Mouse (Mus musculus): ENCODE measurements at regions not wholly inside any gene's neighbourhood (a gene's known extent, or its start where the extent isn't known, plus 50 kb on each side); places are given as distances from the start of the nearest gene placed in this dataset.
"Not testable (repeated sequence)": the region's sequence is repeated elsewhere in the genome, so short reads cannot be mapped to it uniquely, and the experiment has no call there.

- Histone ChIP-seq H3K4me3 (ENCODE audit: low read depth, low read length) (no peak overlapping the region), H3K27me3 (ENCODE audit: insufficient read depth, low read length) (no peaks in the 10 kb centered on the region), H3K9me3 (ENCODE audit: low read depth, low read length) (no peaks in the 10 kb centered on the region), H3K27ac (ENCODE audit: low read depth) (no peak overlapping the region), H3K4me1 (ENCODE audit: insufficient read depth) (no peaks in the 10 kb centered on the region), H3K9ac (no peak overlapping the region), H3K36me3 (ENCODE audit: insufficient read depth) (no peaks in the 10 kb centered on the region), H3K4me2 (no peak overlapping the region)
- TF ChIP-seq CTCF (IDR thresholded peaks at IDR 0.05; ENCODE audit: low read depth) = no peak
- ATAC-seq (ENCODE audit: insufficient read depth) (no peak), DNase-seq (no peak)
- 86% methylated on average over 4 of the region's 4 CpGs for WGBS
These were observed 119.4 kb downstream of the H60c start for GRCm38 (mm10) chr10:3148171-3148570.

- no peak for TF ChIP-seq CTCF (IDR thresholded peaks at IDR 0.05; ENCODE audit: low read depth)
- no peak for DNase-seq
- Histone ChIP-seq H3K9me3 (ENCODE audit: low read depth, low read length) (no peaks in the 10 kb centered on the region), H3K4me1 (ENCODE audit: insufficient read depth) (no peaks in the 10 kb centered on the region), H3K36me3 (ENCODE audit: insufficient read depth) (no peaks in the 10 kb centered on the region), H3K27ac (ENCODE audit: low read depth) (no peak overlapping the region), H3K4me3 (ENCODE audit: low read depth, low read length) (no peak overlapping the region), H3K27me3 (ENCODE audit: insufficient read depth, low read length) (no peaks in the 10 kb centered on the region), H3K9ac (no peak overlapping the region), H3K4me2 (no peak overlapping the region)
- ATAC-seq (ENCODE audit: insufficient read depth) = no peak
- WGBS = 88% methylated on average over 4 of the region's 4 CpGs
These were observed 128.3 kb downstream of the H60c start for GRCm38 (mm10) chr10:3139306-3139705.

GRCm38 (mm10) chr10:3127491-3127890 lies 140.1 kb downstream of the H60c start:
- ATAC-seq (ENCODE audit: insufficient read depth) = no peak
- 66% methylated on average over 1 of the region's 1 CpGs for WGBS

GRCm38 (mm10) chr10:3117451-3118070 lies 150.0 kb downstream of the H60c start:
- no peaks in the 10 kb centered on the region for H3K27me3 ChIP-seq (ENCODE audit: insufficient read depth, low read length)
- no peaks in the 10 kb centered on the region for H3K4me1 ChIP-seq (ENCODE audit: insufficient read depth)
- H3K27ac ChIP-seq (ENCODE audit: low read depth) = no peak overlapping the region
- WGBS = 86% methylated on average over 3 of the region's 3 CpGs
- no peak for TF ChIP-seq CTCF (IDR thresholded peaks at IDR 0.05; ENCODE audit: low read depth)
- no peak for DNase-seq
- no peak overlapping the region for H3K4me3 ChIP-seq (ENCODE audit: low read depth, low read length)
- H3K36me3 ChIP-seq (ENCODE audit: insufficient read depth) = no peaks in the 10 kb centered on the region
- H3K9me3 ChIP-seq (ENCODE audit: low read depth, low read length) = peaks cover 58% of the 10 kb centered on the region
- H3K9ac ChIP-seq = no peak overlapping the region
- no peak for ATAC-seq (ENCODE audit: insufficient read depth)
- no peak overlapping the region for H3K4me2 ChIP-seq

More at GRCm38 (mm10) chr10:3127491-3127890, 140.1 kb downstream of the H60c start:
- H3K9me3 ChIP-seq (ENCODE audit: low read depth, low read length) = peaks cover 8% of the 10 kb centered on the region; the same call in 1 of the 2 replicates
- no peaks in the 10 kb centered on the region for H3K36me3 ChIP-seq (ENCODE audit: insufficient read depth)
- no peak overlapping the region for H3K9ac ChIP-seq
- no peaks in the 10 kb centered on the region for H3K27me3 ChIP-seq (ENCODE audit: insufficient read depth, low read length)
- no peak overlapping the region for H3K27ac ChIP-seq (ENCODE audit: low read depth)
- TF ChIP-seq CTCF (IDR thresholded peaks at IDR 0.05; ENCODE audit: low read depth) = no peak
- H3K4me2 ChIP-seq = no peak overlapping the region
- H3K4me1 ChIP-seq (ENCODE audit: insufficient read depth) = no peaks in the 10 kb centered on the region
- DNase-seq = no peak
- H3K4me3 ChIP-seq (ENCODE audit: low read depth, low read length) = no peak overlapping the region

GRCm38 (mm10) chr10:3114421-3114820 lies 153.2 kb downstream of the H60c start:
- not testable (repeated sequence) for DNase-seq; H3K36me3 ChIP-seq (ENCODE audit: insufficient read depth); ATAC-seq (ENCODE audit: insufficient read depth); H3K4me3 ChIP-seq (ENCODE audit: low read depth, low read length); H3K9ac ChIP-seq; H3K4me2 ChIP-seq; H3K27ac ChIP-seq (ENCODE audit: low read depth); H3K27me3 ChIP-seq (ENCODE audit: insufficient read depth, low read length); H3K4me1 ChIP-seq (ENCODE audit: insufficient read depth)
- 67% methylated on average over 4 of the region's 8 CpGs for WGBS
- peaks cover 45% of the 10 kb centered on the region for H3K9me3 ChIP-seq (ENCODE audit: low read depth, low read length)

- not testable (repeated sequence) for H3K4me2 ChIP-seq; H3K4me1 ChIP-seq (ENCODE audit: insufficient read depth); H3K27me3 ChIP-seq (ENCODE audit: insufficient read depth, low read length); DNase-seq; H3K27ac ChIP-seq (ENCODE audit: low read depth); H3K4me3 ChIP-seq (ENCODE audit: low read depth, low read length); H3K36me3 ChIP-seq (ENCODE audit: insufficient read depth); ATAC-seq (ENCODE audit: insufficient read depth); H3K9ac ChIP-seq
- WGBS = 79% methylated on average over 2 of the region's 2 CpGs
- H3K9me3 ChIP-seq (ENCODE audit: low read depth, low read length) = peaks cover 27% of the 10 kb centered on the region
These were observed 159.6 kb downstream of the H60c start for GRCm38 (mm10) chr10:3107955-3108354.

All from lung, embryonic 14.5 days (tissue).